Mouse (Mus musculus) hindbrain, postnatal 0 days (tissue): ENCODE results near the gene Sik3. TPM values are rescaled to one million over a fixed set of nuclear protein-coding genes. Genes with fewer than 3 reads are reported as not detected.

ENCODE experiments used
- ATAC-seq: fragments of 200-750 bp; cut with Nextera tagmentation; 2 replicates; pipeline ENCODE4 v1.8.0; 2017; ENCODE audit warnings: mild to moderate bottlenecking, moderate TSS enrichment, moderate library complexity
- DNase-seq: peaks from one replicate; pipeline ENCODE4 v3.0.0-alpha.2; 2015; ENCODE audit warnings: low spot score
- H3K27ac ChIP-seq: fragments of 300-500 bp; sonication (generic); 2 replicates; pipeline ENCODE4 v1.5.1; 2014; ENCODE audit warnings: mild to moderate bottlenecking
- H3K27me3 ChIP-seq: fragments of 300-500 bp; sonication (generic); 2 replicates; pipeline ENCODE4 v1.6.1; 2014; ENCODE audit warnings: low read length, mixed read lengths; ENCODE audit not compliant: insufficient read depth
- H3K36me3 ChIP-seq: fragments of 300-500 bp; sonication (generic); 2 replicates; pipeline ENCODE4 v1.6.1; 2014; ENCODE audit warnings: low read length, mixed read lengths; ENCODE audit not compliant: insufficient read depth
- H3K4me1 ChIP-seq: fragments of 300-500 bp; sonication (generic); 2 replicates; pipeline ENCODE4 v1.6.1; 2014; ENCODE audit warnings: antibody characterized with exemption, low read length, mixed read lengths; ENCODE audit not compliant: insufficient read depth
- H3K4me2 ChIP-seq: fragments of 300-500 bp; sonication (generic); 2 replicates; pipeline ENCODE4 v1.6.1; 2014; ENCODE audit warnings: low read depth, mild to moderate bottlenecking, low read length, moderate library complexity, mixed read lengths
- H3K4me3 ChIP-seq: fragments of 300-500 bp; sonication (generic); 2 replicates; pipeline ENCODE4 v1.5.1; 2014; ENCODE audit warnings: low read length
- H3K9ac ChIP-seq: fragments of 300-500 bp; sonication (generic); replicated peaks from 2 replicates; pipeline ENCODE4 v1.6.1; 2014; ENCODE audit warnings: mild to moderate bottlenecking, low read length, moderate library complexity, mixed read lengths
- H3K9me3 ChIP-seq: fragments of 300-500 bp; sonication (generic); 2 replicates; pipeline ENCODE4 v1.6.1; 2016; ENCODE audit warnings: low read length, mixed read lengths
- CTCF ChIP-seq: IDR thresholded peaks from 2 replicates; pipeline ENCODE4 v1.5.1; 2016; ENCODE audit warnings: antibody characterized with exemption, control low read depth, low read depth
- WGBS: fragments of 180-500 bp; shearing (Covaris S2); extraction: QIAGEN DNeasy Blood & Tissue Kit; methylation state at CpG from one replicate; pipeline ENCODE4 v1.1.7; 2014; 5-methylcytosine and 5-hydroxymethylcytosine counted together
- polyA plus RNA-seq: library from polyadenylated mRNA; unstranded; fragments of >200 nt; fragmentation: Nextera tagmentation; extraction: Ambion mirVana; gene quantifications from 2 replicates; pipeline ENCODE4 v1.2.1, GENCODE M21; 2015
- total RNA-seq: library from RNA; depleted of rRNA; stranded (reverse); fragments of >200 nt; gene quantifications from 2 replicates; pipeline ENCODE4 v1.2.3, GENCODE M21; 2014

Sik3 gene
- total and polyA plus RNA-seq, 2 experiments from 2014 or later = 12.5 to 37.1 TPM

DNA sequence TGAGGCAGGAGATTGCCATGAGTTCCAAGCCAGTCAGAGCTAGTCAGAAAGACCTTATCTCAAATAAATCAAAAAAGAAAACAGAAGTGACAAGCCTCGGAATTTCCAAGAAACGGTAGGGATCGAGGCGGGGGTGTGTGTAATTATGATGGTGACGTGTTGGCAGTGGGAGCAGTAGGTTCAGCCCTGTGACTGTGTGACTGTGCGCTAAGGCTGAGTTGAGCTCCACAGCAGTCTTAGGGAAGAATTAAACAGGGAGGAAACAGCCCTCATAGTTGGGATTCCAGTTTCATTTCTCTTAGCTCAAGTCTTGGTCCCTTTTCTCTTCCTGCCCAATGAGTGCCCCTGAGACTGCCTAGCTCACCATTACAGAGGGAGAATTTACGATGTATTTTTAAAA is 98.0 kb downstream of the Sik3 start:
- Histone ChIP-seq H3K4me2 (no peak overlapping the region), H3K27me3 (no peaks in the 10 kb centered on the region), H3K4me1 (no peaks in the 10 kb centered on the region), H3K9me3 (no peaks in the 10 kb centered on the region), H3K4me3 (no peak overlapping the region), H3K27ac (no peak overlapping the region), H3K36me3 (no peaks in the 10 kb centered on the region), H3K9ac (no peak overlapping the region)
- TF ChIP-seq CTCF = no peak
- ATAC-seq (no peak), DNase-seq (no peak)
- WGBS = 67% methylated on average over 7 of the region's 7 CpGs

DNA sequence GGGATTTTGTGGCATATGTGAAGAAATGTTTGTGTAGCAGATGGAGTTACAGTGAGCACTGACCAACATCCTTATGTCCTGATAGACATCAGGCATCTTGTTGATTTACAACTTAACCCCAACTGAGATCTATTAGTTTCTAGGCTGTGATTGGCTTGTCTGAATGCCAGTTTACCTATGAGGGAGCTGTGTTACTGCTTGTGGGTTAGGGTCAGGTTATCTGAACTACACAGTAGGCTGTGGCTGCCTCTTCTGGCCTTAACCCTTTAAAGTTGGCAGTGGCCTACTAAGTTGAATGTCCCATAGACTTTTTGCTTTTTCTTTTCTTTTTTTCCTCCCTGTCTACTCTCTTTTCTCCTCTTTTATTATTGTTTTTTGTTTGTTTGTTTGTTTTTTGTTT is 98.7 kb downstream of the Sik3 start:
- H3K4me2 ChIP-seq = no peak overlapping the region
- no peak overlapping the region for H3K4me3 ChIP-seq
- no peaks in the 10 kb centered on the region for H3K9me3 ChIP-seq
- no peak for TF ChIP-seq CTCF
- no peak overlapping the region for H3K9ac ChIP-seq
- H3K27ac ChIP-seq = no peak overlapping the region
- no peaks in the 10 kb centered on the region for H3K36me3 ChIP-seq
- DNase-seq (no peak), ATAC-seq (no peak)
- no peaks in the 10 kb centered on the region for H3K4me1 ChIP-seq
- H3K27me3 ChIP-seq = no peaks in the 10 kb centered on the region

DNA sequence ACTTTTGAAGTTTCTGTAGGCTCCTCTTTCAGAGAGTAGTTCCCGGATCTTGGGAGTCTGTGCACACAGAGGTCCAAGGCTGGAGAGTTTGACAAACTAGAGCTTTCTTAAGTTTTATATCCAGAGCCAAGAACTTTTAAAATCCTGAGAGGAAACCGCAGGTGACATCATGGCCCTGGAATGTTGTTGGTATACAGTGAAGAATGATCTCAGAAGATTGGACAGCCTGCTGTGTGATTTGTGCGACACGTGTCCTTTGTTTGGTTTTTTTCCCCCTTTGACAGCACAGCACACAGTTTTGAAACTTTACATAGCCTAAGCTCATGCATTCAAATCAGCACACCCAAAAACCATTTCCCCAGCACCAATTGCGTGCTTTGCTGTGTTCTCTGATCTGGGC is 99.6 kb downstream of the Sik3 start:
- no peak overlapping the region for H3K4me3 ChIP-seq
- no peak overlapping the region for H3K9ac ChIP-seq

DNA sequence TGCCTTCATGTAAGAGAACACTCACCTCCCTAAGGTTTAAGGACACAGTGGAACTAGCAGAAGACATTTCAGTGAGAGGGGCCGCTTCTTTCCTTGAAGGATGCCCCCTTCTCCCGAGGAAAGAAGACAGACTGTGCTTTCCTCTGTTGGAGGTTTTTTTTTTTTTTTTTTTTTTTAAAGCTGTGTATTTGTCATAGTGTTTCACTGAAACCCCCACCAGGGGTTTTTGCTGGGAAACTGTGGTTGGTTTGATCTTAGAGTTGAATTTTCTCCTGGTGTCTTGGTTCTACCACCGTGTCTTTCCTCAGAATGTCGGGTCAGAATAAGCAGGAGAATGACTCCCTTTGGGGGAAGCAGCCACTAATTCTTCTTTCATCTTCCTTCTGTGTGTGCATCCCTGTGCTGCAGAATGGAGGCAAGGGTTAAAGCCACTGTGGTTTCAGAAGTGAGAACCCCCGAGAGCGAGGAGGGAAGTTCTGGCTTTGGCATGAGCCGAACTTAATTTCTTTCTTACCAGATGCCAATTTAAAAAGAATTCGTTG is 106.3 kb downstream of the Sik3 start:
- DNase-seq (no peak), ATAC-seq (no peak)
- 0 out of 2 replicates have a peak, but pooled peaks cover 3% of the 10 kb centered on the region for H3K36me3 ChIP-seq
- 89% methylated on average over 8 of the region's 8 CpGs for WGBS
- no peaks in the 10 kb centered on the region for H3K9me3 ChIP-seq
- no peak overlapping the region for H3K4me2 ChIP-seq
- no peak overlapping the region for H3K27ac ChIP-seq
- H3K27me3 ChIP-seq = no peaks in the 10 kb centered on the region
- H3K9ac ChIP-seq = no peak overlapping the region
- peaks cover 8% of the 10 kb centered on the region; the same call in 1 of the 2 replicates for H3K4me1 ChIP-seq
- TF ChIP-seq CTCF = no peak
- H3K4me3 ChIP-seq = no peak overlapping the region

More for the DNA sequence above, 99.6 kb downstream of the Sik3 start:
- no peak overlapping the region for H3K27ac ChIP-seq
- H3K27me3 ChIP-seq = no peaks in the 10 kb centered on the region
- ATAC-seq (no peak), DNase-seq (no peak)
- no peaks in the 10 kb centered on the region for H3K4me1 ChIP-seq
- no peak for TF ChIP-seq CTCF
- no peaks in the 10 kb centered on the region for H3K36me3 ChIP-seq
- no peak overlapping the region for H3K4me2 ChIP-seq
- no peaks in the 10 kb centered on the region for H3K9me3 ChIP-seq
- 47% methylated on average over 5 of the region's 5 CpGs for WGBS

DNA sequence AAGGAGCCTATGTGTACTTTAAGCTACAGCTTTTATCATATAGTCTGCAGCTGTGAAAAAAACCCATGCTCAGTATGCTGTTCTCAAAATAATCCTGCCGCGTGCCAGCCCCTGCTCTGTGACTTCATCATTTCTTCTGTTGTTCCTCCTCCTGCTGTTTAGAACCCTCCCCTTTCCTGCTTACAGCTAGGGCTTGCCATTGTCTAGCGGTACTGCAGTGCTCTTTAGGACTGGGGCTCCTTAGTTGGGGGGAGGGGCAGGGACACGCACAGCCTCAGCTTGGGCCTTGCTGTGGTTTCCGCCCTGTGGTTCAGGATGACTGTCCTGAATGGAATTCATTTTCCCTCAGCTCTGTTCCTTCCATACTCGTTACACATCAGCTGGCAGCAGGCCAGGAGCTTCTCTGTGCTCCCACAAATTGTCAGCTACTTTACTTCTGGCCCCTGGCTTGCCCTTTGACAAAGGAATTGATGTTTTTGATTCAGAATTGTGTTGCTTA is 107.4 kb downstream of the Sik3 start:
- 7% methylated on average over 6 of the region's 6 CpGs for WGBS
- no peak overlapping the region for H3K4me2 ChIP-seq
- peak; percentile 92 for ATAC-seq

DNA sequence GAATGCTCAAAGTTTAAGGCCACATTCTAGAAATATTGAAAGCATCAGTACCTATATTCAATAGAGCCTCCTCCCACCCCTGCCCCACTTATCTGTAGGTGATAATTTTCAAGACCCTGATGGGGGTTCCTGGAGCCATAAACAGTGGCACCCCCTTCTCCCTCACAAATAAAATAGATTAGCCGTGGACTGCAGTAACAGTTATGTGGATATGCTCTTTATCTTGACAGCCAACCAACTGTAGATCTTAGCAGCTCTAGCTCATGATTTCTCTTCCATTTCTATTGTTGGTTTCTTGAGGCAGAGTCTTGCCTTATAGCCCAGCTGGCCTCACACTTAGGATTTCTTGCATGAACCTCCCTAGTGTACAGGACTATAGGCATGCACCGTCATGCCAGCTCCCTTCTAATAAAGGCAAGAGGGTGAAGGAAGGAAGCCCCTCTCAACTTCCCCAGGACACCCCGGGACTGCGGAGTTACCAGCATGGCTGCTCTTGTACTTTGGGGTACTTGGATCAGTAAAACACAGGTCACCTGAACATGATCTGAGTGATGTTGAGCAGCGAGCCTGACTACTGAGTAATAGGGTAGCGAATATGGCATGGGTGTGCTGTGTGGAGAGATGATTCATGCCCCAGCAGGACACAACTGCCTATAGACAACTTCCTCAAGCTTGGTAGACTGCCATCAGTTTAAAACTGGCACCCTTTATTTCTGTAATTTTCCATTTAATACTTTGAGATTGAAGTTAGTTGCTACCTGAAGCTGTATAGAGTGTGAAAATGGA is 108.0 kb downstream of the Sik3 start:
- H3K4me2 ChIP-seq = no peak overlapping the region
- no peaks in the 10 kb centered on the region for H3K27me3 ChIP-seq
- peak overlapping the region; percentile 58; the same call in 1 of the 2 replicates for H3K27ac ChIP-seq
- no peak for TF ChIP-seq CTCF
- H3K9ac ChIP-seq = no peak overlapping the region
- H3K4me3 ChIP-seq = no peak overlapping the region
- no peak for ATAC-seq
- 75% methylated on average over 6 of the region's 6 CpGs for WGBS
- 0 out of 2 replicates have a peak, but pooled peaks cover 7% of the 10 kb centered on the region for H3K36me3 ChIP-seq
- H3K9me3 ChIP-seq = no peaks in the 10 kb centered on the region
- no peak for DNase-seq
- H3K4me1 ChIP-seq = peaks cover 8% of the 10 kb centered on the region; the same call in 1 of the 2 replicates

More for the DNA sequence above, 107.4 kb downstream of the Sik3 start:
- Histone ChIP-seq H3K4me3 (no peak overlapping the region), H3K36me3 (0 out of 2 replicates have a peak, but pooled peaks cover 7% of the 10 kb centered on the region), H3K27me3 (no peaks in the 10 kb centered on the region), H3K4me1 (peaks cover 8% of the 10 kb centered on the region; the same call in 1 of the 2 replicates), H3K9me3 (no peaks in the 10 kb centered on the region), H3K27ac (peak overlapping the region; percentile 58; the same call in 1 of the 2 replicates), H3K9ac (no peak overlapping the region)
- TF ChIP-seq CTCF = no peak
- DNase-seq = peak; percentile 79
